Mouse (Mus musculus) kidney, adult 8-10 months (tissue): ENCODE measurements around the gene Malsu1.
A peak's percentile ranks its signal among the peaks of the same experiment; 100 is the strongest.

Experiments used
- DNase-seq, 2 experiments: peaks; one replicate each; pipeline ENCODE4 v3.0.0; 2022

The Malsu1 gene

GRCm38 (mm10) chr6:49077894-49078293 is 4.3 kb downstream of the Malsu1 start:
- no peak for DNase-seq

GRCm38 (mm10) chr6:49079313-49079712 is 5.7 kb downstream of the Malsu1 start:
- DNase-seq: no peak

GRCm38 (mm10) chr6:49083008-49083407 is 9.4 kb downstream of the Malsu1 start:
- DNase-seq: no peak

- no peak for DNase-seq
These were observed 21.4 kb downstream of the Malsu1 start for GRCm38 (mm10) chr6:49094968-49095367.

GRCm38 (mm10) chr6:49096421-49096820 is 22.8 kb downstream of the Malsu1 start:
- DNase-seq: peak; percentile 12 to 14

- peak; percentile 81 to 84 for DNase-seq
These were observed 23.4 kb downstream of the Malsu1 start for GRCm38 (mm10) chr6:49096933-49097461.

- DNase-seq: peak in 1 of 2 experiments; percentile 15
These were observed 24.1 kb downstream of the Malsu1 start for GRCm38 (mm10) chr6:49097596-49098110.

- no peak for DNase-seq
These were observed 25.5 kb downstream of the Malsu1 start for GRCm38 (mm10) chr6:49099086-49099485.

- DNase-seq: no peak
These were observed 33.3 kb downstream of the Malsu1 start for GRCm38 (mm10) chr6:49106746-49107500.

- no peak for DNase-seq
These were observed 35.6 kb downstream of the Malsu1 start for GRCm38 (mm10) chr6:49109196-49109595.

GRCm38 (mm10) chr6:49113895-49114294 is 40.3 kb downstream of the Malsu1 start:
- no peak for DNase-seq

GRCm38 (mm10) chr6:49114457-49114856 is 40.9 kb downstream of the Malsu1 start:
- DNase-seq: no peak

- DNase-seq: no peak
These were observed 42.0 kb downstream of the Malsu1 start for GRCm38 (mm10) chr6:49115550-49115949.

- DNase-seq: no peak
These were observed 42.6 kb downstream of the Malsu1 start for GRCm38 (mm10) chr6:49116241-49116640.

GRCm38 (mm10) chr6:49118446-49118845 is 44.9 kb downstream of the Malsu1 start:
- DNase-seq: no peak

- DNase-seq: no peak
These were observed 46.0 kb downstream of the Malsu1 start for GRCm38 (mm10) chr6:49119462-49120135.

- no peak for DNase-seq
These were observed 46.8 kb downstream of the Malsu1 start for GRCm38 (mm10) chr6:49120370-49120769.

- DNase-seq: no peak
These were observed 56.7 kb downstream of the Malsu1 start for GRCm38 (mm10) chr6:49130328-49130727.

GRCm38 (mm10) chr6:49131855-49132254 is 58.3 kb downstream of the Malsu1 start:
- no peak for DNase-seq

- DNase-seq: no peak
These were observed 58.9 kb downstream of the Malsu1 start for GRCm38 (mm10) chr6:49132352-49133090.
